Mouse (Mus musculus) c-Kit-negative CD71-positive TER-119-positive erythroid progenitor cells, embryonic 14.5 days (primary cell): ENCODE data around the gene Ifna16.

Experiments
- DNase-seq: peaks from one replicate; pipeline ENCODE4 v3.0.0-alpha.2; 2013; ENCODE audit warnings: low read depth, low spot score

The Ifna16 gene

GRCm38 (mm10) chr4:88642526-88642925, 34.2 kb downstream of the Ifna16 start:
- no peak for DNase-seq

GRCm38 (mm10) chr4:88641077-88641831, 35.5 kb downstream of the Ifna16 start:
- DNase-seq = peak; percentile 100

GRCm38 (mm10) chr4:88640704-88641076, 36.0 kb downstream of the Ifna16 start:
- no peak for DNase-seq

GRCm38 (mm10) chr4:88634311-88634710, 42.4 kb downstream of the Ifna16 start, which contains the start of gene C87499:
C87499 (minus strand) TSS chr4:88634411.
- DNase-seq = no peak
